Mouse (Mus musculus) inflammation-experienced regulatory T-cells, adult 16 weeks (primary cell): ENCODE measurements around the gene Glrx2. TPM values are rescaled to one million over a fixed set of nuclear protein-coding genes. Genes with fewer than 3 reads are reported as not detected.

Source experiments
- polyA plus RNA-seq: library from polyadenylated mRNA; unstranded; fragments of 100-300 nt; shearing (Covaris generic); gene quantifications from one replicate; pipeline ENCODE4 v1.2.1, GENCODE M21; 2017

Glrx2 gene
- polyA plus RNA-seq: 59.3 TPM

DNA sequence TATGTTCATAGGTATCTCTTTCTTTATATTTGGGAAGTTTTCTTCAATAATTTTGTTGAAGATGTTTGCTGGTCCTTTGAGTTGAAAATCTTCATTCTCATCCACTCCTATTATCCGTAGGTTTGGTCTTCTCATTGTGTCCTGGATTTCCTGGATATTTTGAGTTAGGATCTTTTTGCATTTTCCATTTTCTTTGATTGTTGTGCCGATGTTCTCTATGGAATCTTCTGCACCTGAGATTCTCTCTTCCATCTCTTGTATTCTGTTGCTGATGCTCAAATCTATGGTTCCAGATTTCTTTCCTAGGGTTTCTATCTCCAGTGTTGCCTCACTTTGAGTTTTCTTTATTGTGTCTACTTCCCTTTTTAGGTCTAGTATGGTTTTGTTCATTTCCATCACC is at the start of gene Glrx2:
Gene Glrx2 (plus strand): TSS at position 301 of the 400 bp plus-strand sequence.

DNA sequence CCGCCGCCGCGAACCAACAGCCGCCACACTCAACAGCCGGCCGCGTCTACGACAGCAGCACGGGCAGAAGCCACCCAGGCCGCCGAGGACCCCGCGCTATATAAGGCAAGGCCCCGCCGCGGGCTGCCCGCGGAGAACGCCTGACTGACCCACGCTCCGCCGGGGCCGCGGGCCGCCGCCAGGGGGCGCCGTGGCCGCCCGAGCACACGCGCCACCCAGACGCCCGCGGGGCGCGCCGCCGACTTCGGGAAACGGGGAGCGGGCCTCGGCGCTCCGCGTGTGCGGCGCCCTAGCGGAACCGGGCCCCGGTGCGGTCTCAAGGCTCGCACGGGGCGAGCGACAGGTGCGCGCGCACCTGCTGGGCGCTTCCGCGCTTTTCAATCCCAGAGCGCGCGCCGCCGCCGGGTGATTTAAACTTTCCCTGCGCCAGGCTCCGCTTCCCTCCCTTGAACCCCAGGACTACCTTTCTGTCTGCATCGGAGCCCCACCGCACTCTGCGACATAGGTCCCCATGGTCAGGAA is 13.3 kb upstream of the Glrx2 start, which contains the start of gene Cdc73:
Gene Cdc73 (minus strand): TSS at position 153 of the 522 bp plus-strand sequence.

DNA sequence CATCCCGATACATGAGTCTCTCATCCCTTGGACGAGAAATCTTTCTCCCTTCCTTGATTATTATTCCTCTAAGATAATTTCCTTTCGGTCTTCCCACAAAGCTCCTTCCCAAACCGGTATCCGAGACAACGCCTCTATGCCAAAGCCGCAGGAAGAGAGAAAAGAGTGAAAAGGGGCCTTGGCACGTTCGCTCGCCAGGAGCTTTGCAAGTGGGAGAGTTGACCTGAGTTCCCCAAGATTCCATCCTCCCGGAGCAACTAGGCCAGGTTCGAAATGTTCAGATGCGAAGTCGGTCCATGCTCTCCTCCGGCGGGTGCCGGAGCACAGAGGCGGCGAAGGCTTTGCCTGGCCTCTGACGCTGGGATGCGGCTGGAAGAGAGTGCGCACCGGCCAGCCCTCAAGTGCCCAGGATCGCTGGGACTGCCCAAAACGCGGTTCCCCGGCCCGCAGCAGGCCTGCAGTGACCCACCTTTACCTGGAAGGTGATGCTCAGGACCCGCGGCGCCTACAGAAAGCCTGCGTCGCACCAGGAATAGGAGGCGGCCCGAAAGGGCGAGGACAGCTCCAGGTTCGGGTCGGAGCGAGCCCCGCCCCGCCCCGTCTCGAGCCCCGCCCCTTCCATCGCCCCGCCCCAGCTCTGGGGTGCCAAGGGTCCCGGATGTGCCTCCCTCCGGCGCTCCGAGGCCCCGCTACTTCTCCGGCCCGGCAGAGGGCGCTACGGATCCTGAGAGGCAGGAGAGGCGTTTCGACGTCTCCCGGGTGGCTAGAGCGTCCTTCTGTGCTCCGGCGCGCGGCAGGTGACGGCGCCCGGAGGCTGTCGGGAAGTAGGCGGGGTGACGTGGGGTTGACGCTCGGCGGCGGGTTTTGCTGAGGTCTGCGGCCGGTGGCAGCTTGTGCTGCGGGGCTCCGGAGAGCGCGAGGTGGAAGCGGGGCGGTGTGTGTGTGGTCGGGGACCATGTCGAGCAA is 60.6 kb downstream of the Glrx2 start, which contains the start of the genes Trove2 and Uchl5:
Gene Trove2 (minus strand): TSS at position 623 of the 966 bp plus-strand sequence.
Gene Uchl5 (plus strand): TSS at position 827 of the 966 bp plus-strand sequence.

Other genes with a start within 250 kb of the Glrx2 start
- 0.23 TPM for gene B3galt2, start 75.7 kb upstream of the Glrx2 start, polyA plus RNA-seq
- 9.3 TPM for gene Cdc73, start 13.4 kb upstream of the Glrx2 start, polyA plus RNA-seq
- gene Trove2, start 60.7 kb downstream of the Glrx2 start, polyA plus RNA-seq: 7.3 TPM
- gene Uchl5, start 60.9 kb downstream of the Glrx2 start, polyA plus RNA-seq: 76.2 TPM